Mouse (Mus musculus): ENCODE data around the gene Thrb. TPM values are rescaled to one million over a fixed set of nuclear protein-coding genes. Genes with fewer than 3 reads are reported as not detected.

The Thrb gene
- total RNA-seq, 2 experiments from 2014 or later: 0.17 to 1.5 TPM

DNA sequence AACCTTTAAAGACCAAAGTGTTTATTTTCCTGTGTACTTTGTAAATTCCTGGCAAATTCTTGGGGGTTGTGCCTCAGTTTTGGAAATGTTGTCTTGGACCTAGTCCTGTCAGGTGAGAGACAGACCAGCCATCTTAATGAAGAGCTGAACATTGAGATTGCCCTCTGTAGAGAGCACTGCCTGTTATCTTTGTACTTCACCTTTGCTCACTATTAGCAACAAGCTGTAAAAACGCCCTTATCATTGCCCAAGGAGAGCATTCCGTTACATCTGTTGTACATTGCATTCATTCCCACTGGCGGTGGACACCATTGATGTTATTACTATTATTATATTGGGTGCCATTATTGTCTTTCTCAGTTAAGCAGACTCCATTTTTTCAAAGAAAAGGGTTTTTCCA is 40.2 kb downstream of the Thrb start:
- no peak for ATAC-seq (replicated peaks; ENCODE audit: poor library complexity, severe bottlenecking)

DNA sequence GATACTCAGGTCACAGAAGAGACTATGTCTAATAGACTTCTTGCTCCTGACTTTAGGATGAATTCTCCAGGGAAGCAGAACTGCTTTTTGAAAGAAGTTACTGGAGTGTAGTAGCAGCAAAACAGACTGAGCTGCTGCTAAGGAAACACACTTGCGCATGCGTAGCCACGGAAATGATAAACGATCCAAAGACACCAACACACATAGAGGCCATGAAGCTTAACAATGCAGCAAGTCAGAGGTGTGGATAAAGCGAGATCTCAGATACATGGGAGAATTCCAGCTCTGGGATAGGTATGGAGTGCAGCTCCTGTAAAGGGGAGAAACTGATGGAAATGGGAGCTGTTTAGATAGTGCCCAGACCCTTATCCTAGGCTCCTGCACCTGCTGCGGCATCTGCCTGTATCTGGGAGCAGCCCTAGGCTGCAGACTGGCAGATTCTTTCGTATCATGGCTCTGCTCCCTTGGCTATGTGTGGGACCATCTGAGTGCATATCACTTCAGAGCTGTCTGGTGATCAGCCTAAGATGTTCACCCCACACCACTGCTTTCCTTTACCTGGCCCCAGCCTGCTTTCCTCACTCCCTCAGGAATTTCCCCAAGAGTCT is 53.3 kb downstream of the Thrb start:
- no peak for ATAC-seq (replicated peaks; ENCODE audit: poor library complexity, severe bottlenecking)

DNA sequence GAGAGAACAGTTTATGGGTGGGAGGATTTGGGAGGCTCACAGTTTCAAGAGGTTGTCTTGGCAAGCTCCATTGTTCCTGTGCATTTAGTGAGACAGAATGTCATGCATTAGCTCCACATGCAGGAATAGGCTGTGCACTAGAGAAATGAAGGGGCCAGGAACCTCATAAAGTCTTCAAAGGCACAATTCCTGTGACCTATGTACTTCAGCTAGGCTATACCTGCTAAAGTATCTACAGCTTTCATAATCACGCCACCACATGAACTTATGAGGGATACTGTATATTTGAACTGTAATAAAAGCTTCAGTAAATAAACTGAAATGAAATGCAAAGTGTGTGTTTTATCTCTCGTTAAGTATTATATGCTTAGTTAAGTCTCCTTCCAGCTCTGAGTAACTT is 59.4 kb downstream of the Thrb start:
- ATAC-seq (replicated peaks; ENCODE audit: poor library complexity, severe bottlenecking): no peak

DNA sequence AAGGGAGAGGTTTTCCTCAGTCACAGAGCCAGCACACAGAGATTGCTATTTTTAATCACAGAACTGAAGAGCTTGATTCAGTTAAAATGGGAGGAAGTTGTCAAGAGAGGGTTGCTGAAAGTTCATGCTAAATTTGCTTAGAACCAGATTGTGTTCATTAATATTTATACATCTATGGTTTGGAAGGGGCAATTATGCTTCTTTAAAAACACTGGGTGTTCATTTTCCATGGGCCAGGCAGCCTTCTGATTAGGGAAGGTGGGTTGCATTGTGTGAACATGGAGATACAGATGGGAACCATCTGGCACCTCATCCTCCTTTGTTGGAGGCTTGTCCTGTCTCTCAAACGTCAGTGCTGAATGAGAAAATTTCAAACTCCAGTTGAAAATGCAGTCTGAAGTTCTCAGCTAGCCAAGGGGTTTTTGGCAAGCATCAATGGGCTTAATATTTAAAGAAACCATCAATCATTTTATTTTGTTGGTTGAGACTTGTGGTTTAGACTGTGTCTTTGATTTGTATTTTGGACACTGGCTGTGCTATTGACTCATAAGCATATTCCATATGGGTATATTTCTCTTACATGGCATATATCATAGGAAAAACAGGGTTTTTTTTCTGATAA is 62.9 kb downstream of the Thrb start:
- no peak for ATAC-seq (replicated peaks; ENCODE audit: poor library complexity, severe bottlenecking)

DNA sequence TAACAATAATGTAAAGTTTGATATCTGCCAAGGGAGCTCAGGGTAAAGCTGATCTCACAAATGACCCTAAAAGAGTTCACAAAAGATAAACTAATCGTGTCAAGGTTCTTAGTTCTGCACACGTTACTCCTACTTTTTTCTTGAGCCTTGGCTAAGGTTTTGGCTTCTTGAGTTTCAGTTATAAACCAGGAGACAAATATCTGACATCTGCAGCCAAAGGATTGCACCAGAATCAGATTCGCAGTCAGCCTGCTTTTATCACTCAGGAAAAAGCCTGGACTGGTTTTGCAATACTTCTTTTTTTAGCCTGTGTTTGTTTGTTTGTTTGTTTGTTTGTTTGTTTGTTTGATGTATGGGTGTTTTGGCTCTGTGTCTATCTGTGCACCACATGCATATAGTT is 64.5 kb downstream of the Thrb start:
- no peak for ATAC-seq (replicated peaks; ENCODE audit: poor library complexity, severe bottlenecking)

DNA sequence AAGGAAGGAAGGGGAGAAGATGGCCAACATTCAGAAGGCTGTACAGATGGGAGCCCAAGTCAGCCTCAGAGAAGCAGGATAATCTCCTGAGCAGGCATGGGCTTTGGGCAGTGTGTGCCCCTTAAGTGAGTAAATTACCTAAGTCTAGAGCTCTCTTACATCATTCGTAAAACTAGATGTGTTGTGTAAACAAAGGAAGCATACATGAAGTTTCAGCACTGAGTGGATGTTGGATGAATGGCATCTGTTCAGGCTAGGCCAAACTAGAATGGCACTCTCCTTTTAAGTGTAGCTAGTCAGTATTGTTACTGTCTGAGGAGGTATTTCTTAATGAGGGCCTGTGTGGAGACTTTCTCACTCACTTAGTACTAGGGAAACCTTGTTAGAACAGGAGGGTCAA is 66.8 kb downstream of the Thrb start:
- no peak for ATAC-seq (replicated peaks; ENCODE audit: poor library complexity, severe bottlenecking)

DNA sequence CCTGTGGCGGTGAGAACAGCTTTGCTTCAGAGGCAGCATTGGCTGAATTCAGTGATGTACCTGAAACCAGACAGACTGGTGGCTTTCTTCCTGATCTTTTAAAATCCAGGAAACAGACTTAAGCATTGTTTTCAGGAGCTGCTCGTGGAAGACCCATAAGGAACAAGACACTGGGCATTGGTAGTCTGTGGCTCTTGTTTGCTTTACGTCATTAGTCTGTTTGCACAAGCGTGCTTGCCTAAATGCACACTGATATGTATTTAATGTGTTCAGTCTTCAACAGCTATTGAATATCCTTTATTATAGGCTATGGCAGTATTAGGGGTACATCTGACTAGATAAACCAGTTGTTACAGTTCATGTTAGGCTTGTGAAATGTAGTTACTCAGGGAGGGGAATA is 67.8 kb downstream of the Thrb start:
- no peak for ATAC-seq (replicated peaks; ENCODE audit: poor library complexity, severe bottlenecking)

DNA sequence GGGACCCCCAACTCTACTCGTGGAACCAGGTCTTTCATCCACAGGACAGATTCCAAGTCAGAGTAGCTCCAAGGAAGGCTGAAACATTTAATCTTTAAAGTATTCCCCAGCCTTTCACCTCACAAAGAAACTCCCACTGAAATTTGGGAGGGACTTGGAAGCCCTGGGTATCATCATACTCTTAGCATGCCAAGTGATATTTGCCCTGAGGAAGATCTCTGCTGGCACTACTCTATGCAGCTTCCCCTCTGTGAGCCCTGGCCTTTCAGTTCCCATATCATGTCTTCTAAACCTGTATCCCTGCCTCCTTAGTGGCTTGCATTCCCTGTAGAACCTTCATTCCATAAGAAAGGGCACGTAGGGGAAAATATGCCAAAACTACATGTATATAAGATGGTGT is 68.8 kb downstream of the Thrb start:
- no peak for ATAC-seq (replicated peaks; ENCODE audit: poor library complexity, severe bottlenecking)

DNA sequence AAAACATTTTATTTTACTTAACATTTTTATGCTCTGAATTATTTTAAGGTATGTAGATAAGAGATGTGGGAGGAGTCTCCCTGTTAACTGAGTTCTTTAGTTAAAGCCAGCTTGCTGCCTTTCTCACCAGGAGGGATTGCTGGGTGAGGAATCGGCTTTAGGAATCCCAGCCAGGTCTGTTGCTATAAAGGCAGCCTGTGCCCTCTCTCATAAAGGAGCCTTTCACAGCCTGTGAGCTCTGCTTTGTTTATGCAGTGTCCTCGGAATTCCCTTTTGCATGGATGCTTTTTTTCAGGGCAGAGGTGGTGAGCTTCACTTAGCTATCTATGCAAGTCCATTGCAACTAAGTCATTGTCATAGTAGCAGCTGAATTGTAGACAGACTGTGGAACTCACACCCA is 71.0 kb downstream of the Thrb start:
- ATAC-seq (replicated peaks; ENCODE audit: poor library complexity, severe bottlenecking): no peak

DNA sequence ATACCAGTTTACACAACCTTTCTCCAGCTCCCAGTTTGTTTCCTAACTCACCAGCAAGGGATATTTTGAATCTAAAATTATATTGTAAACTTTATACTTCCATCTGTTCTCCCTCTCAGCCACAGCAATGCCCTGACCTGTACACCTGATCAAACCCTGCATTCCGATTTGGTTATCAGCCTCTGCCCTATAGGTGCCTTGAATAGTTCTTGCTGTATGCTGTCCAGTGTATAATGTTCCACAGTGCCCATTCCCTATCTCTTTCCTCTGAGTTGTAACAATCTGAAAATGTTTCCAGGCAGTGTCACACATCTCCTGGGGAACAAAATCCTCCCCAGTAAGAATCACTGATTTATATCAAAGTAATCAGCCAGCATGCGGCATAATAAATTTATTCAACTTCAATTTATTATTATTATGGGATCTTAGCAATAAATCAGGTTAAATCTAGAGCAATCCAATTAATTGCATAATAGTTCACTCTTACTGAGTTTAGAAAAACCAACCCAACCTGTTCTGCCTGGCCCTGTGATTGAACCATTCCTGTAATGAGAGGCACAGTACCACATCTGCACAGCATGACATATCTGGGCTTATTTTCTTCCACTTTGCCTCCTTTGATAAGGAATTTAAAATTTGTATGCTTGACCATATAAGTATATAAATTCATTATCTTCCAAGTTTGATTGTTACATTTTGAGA is 73.2 kb downstream of the Thrb start:
- ATAC-seq (replicated peaks; ENCODE audit: poor library complexity, severe bottlenecking): no peak

DNA sequence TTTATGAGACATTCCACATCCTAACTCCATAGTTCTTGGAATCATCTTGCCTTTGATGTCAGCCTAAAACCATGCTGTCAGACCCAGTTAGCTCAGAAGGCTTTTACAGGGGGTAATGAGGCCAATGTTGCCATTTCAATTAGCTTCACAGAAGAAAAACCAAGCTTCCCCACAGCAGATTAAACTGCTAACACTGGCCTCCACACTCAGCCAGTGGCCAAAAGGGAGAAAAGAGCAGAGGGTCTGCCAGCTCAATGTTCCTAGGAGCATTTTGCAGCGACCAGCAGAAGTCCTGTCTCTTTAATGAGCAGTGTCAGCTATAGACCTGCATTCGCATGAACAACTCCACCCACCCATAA is 73.7 kb downstream of the Thrb start:
- no peak for ATAC-seq (replicated peaks; ENCODE audit: poor library complexity, severe bottlenecking)

DNA sequence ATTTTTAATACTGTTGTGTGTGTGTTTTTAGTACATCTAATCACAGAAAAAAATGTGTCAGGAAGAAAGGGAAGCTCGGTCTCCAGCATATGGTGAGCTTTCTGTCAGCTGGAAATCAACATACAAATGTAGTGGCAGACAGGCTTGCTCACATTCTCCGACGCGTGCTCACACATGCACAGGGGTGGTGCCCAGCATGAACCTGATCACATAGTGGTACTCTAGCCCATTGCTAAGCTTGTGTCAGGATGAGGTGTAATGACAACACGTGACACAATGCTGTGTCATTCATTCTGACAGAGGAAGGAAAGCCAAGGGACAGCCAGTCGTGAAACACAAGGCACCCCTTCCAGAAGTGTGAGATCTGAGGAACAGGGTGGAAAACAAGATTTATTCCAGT is 75.4 kb downstream of the Thrb start:
- no peak for ATAC-seq (replicated peaks; ENCODE audit: poor library complexity, severe bottlenecking)

DNA sequence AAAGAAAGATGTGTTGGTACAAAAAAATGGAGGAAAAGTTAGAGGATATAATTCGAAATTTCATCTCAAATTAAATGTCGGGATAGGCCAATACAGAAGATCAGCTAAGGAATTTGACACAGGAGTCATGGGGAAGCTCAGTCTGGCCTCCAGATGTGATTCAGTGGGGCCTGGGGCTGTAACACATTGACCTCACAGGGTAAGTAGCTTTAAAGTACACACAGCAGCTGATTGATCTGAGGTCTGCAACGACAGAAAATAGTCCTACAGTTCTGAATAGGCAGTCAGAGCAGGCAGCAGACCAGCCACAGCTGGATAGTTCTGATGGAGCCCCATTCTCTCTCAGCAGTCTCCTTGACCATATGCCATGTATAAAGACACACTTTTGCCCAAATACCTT is 80.8 kb downstream of the Thrb start:
- ATAC-seq (replicated peaks; ENCODE audit: poor library complexity, severe bottlenecking): no peak

DNA sequence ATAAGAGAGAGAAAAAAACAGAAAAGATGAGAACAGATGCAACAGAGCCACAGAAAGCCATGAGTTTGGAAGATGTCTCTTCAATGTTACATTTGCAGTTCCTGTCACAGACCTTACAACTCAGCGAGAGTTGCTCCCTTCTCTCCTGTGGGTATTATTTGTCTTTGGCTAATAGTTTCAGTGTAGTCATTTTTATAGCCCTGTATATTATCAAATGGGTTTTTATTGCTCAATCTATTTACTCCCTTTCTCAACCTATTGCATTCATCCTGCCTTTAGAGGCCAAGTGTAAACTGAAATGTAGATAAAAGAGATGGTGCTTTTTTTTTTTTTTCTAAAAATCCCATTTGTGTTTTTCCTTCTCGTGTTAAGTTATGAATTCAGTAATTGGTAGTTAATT is 82.2 kb downstream of the Thrb start:
- ATAC-seq (replicated peaks; ENCODE audit: poor library complexity, severe bottlenecking): no peak

DNA sequence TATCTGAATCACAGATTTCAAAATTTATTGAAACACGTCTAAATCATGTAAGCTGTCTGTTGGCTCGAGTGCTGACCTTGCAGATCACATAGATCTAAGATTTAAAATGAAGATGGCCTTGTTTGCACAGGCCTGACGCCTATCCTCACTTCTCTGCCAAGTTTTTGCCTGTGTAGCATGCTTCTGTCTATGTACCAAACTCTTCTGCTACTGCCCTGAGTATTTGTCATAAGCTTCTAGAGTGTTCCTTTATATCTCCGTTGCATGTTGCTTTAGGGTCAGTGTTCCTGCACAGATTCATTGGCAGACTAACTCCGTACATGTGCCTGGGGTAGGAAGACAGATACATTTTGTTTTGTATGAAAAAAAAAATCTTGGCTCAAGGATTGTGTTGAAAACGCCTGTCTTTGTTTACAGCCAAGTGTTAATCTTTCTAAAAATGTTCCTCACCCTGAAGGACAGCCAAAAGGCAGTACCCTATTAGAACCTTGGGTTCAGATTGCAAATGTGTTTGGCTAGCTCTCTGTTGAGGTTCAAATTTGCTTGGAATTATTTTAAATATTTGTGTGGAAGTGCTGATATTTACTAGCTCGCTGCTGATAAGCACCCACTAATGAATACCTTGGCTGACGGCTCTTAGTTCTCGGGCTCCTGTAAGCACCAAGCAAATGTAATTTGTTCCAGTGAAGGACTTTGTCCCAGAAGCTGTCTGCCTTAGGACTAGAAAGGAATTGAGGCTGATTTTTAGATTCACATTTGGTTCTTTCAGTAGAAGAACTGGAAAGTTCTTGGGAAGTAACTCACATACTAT is 83.0 kb downstream of the Thrb start:
- no peak for ATAC-seq (replicated peaks; ENCODE audit: poor library complexity, severe bottlenecking)

DNA sequence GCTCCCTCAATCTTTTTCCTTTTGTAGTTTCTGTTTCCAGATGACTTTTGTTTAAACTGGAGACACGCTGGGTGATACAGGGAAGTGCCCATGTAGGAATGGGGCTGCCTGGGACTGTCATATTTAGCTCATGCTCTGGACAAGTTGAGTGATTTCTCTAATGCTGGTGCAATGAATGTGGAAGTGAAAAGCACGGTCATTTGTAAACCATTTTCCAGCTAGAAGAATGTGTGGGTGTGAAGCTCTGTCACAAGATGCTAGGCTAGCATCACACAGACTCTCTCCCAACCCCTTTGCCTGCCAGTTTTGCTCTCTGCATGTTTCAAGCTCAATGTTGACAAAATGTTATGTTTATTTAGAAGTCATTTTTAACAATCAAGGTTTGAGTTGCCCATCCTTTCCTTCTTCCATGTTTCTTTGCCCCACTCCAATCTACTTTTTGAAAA is 83.7 kb downstream of the Thrb start:
- no peak for ATAC-seq (replicated peaks; ENCODE audit: poor library complexity, severe bottlenecking)

DNA sequence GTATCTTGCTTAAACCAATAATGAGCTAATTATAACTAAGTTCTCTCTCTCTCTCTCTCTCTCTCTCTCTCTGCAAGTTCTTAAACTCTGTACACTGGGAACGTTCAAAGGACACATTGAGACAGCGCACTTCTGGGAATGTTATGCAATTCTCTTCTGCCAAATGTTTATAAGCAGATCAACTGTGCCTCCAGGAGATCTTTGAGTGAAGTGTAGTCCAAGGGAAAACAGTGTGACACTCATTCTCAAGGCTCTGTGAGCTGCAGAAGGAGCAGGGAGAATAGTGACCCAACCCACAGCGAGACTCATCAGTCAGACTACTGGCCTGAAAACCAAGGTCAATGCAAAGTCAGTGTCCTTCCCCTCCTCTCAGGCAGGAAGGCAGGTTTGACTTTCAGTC is 87.9 kb downstream of the Thrb start:
- no peak for ATAC-seq (replicated peaks; ENCODE audit: poor library complexity, severe bottlenecking)

DNA sequence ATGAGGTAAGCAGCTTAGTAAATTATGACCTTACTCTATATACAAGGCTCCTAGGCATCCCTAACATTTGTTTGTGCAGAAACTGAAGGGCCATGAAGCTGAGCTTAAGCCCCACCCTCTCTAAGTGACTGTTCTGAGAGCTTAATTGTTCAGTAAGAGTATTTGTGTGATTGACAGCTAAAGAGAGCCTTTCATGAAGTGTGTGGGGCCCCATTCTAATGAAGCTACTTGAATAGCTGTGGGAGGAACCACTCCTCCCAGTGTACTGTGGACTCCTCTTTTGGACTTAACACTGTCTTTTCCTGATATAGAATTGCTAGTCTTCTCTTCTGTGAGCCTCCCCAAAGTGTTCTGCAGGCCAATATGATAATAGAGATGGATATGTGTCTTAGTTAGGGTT is 88.9 kb downstream of the Thrb start:
- no peak for ATAC-seq (replicated peaks; ENCODE audit: poor library complexity, severe bottlenecking)

DNA sequence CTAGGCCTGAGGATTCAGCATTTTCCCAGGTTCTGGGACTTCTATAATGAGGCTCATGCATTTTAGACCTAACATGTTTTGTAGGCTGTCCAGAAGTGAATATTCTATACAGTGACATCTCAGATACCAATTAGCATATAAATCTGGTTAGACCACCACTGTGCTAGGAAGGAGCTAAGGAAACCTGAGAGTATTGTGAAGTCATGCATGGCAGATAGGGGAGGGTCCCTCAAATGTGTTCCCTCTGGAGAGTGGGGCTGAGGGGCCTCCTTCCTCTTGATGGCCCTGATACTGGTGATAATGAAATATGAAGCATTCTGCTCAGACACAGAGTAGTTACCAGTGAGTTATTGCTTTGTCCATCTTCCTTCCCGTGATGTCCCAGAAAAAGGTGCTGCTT is 91.8 kb downstream of the Thrb start:
- no peak for ATAC-seq (replicated peaks; ENCODE audit: poor library complexity, severe bottlenecking)

DNA sequence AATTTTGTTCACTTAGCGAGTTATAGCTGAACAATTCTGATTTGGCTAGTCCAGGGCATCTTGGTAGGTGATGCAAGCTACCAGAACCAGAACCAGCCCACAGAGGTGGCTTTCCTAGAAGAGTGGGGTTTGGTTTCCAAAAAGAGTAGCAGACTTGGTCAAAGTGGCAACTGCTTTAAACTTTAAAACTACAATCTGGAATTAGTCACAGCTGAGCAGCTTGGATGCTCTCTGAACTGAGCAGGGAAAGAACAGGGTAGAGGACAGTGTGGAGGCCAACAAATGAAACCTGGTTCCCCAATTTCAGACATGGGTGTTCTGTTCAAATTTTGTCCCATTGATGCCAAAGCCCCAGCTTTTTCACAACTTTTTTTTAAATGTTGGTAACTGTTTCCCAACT is 93.4 kb downstream of the Thrb start:
- no peak for ATAC-seq (replicated peaks; ENCODE audit: poor library complexity, severe bottlenecking)

DNA sequence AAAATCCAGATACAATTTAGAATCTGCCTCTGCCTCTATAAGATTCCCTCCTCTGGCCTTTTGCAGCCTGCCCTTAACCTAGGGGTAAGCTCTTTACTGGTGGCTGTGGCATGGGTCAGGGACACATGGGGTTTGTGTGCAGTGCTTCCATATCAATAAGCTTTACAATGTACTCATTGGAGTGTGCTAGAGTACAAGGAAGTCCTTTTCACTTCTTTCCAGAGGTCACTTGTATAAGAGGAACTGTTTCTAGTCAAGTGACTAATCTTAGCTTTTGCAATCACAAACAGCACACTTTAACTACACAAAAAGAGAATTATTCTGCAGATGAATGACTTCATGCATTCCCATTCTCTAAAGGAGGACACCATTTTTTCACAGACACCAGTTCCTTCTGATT is 96.7 kb downstream of the Thrb start:
- no peak; the same call in 1 of the 2 replicates for ATAC-seq (replicated peaks; ENCODE audit: poor library complexity, severe bottlenecking)
